Mouse (Mus musculus) small intestine, adult 2 months (tissue): ENCODE data around the gene Sipa1l2.

Source experiments
- CTCF ChIP-seq: fragments of 200-500 bp; IDR thresholded peaks from 2 replicates; pipeline ENCODE4 v1.5.1; 2012; ENCODE audit warnings: low read depth, mild to moderate bottlenecking, control low read depth, inconsistent platforms, low read length, moderate library complexity, mixed read lengths; ENCODE audit not compliant: insufficient replicate concordance, insufficient read length; ENCODE audit errors: extremely low read depth
- POLR2A ChIP-seq: fragments of 200-500 bp; IDR thresholded peaks from 2 replicates; pipeline ENCODE4 v1.6.1; 2012; ENCODE audit warnings: low read depth, mild to moderate bottlenecking, control low read depth, inconsistent platforms, low read length, moderate library complexity

DNA sequence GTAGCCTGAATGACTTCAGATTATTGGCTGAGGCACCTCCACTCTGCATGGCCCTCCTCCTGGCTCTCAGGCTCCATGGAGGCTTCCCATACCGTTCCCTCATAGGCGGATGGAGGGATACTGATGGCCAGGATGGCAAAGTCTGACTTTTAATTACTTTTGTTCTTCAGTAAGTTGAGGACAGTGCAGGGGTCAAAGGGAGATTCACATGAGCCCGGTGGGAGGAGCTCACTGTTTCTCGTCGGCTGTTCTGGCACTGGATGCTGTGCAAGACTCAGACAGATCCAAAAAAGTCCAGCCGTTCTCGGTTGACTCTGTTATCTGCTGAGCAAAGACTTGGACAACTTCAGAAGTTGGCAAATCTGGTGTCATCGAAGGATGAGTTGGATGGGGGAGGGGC is 155.0 kb downstream of the Sipa1l2 start:
- TF ChIP-seq POLR2A (no peak), CTCF (no peak)
